Mouse (Mus musculus): Measurements from ENCODE around the gene Gp1ba. TPM values are rescaled to one million over a fixed set of nuclear protein-coding genes. Genes with fewer than 3 reads are reported as not detected.
A peak's percentile ranks its signal among the peaks of the same experiment; 100 is the strongest.

Gp1ba gene
- polyA plus RNA-seq, 1 experiment from 2014 or later = 0.14 TPM

GRCm38 (mm10) chr11:70656456-70656927, 17.6 kb downstream of the Gp1ba start:
- Histone ChIP-seq H3K9ac (peak overlapping the region; percentile 45), H3K27ac (peak overlapping the region; percentile 97; the same call in 1 of the 2 replicates), H3K27me3 (replicated peaks) (0 out of 2 replicates have a peak, but pooled peaks cover 2% of the 10 kb centered on the region), H3K4me2 (peak overlapping the region; percentile 93), H3K4me3 (peak overlapping the region; percentile 99), H3K36me3 (replicated peaks) (peaks cover 8% of the 10 kb centered on the region; the same call in 1 of the 2 replicates), H3K9me3 (no peaks in the 10 kb centered on the region), H3K4me1 (peaks cover 33% of the 10 kb centered on the region)
- no peak for ATAC-seq (replicated peaks)
- WGBS = 5% methylated on average over 16 of the region's 16 CpGs

- Histone ChIP-seq H3K4me1 (peaks cover 30% of the 10 kb centered on the region), H3K4me3 (peak within 1 kb of the TSS; percentile 99), H3K27me3 (replicated peaks) (0 out of 2 replicates have a peak, but pooled peaks cover 2% of the 10 kb centered on the region), H3K4me2 (peak within 1 kb of the TSS; percentile 93), H3K36me3 (replicated peaks) (peaks cover 7% of the 10 kb centered on the region; the same call in 1 of the 2 replicates), H3K27ac (peak within 1 kb of the TSS; percentile 97), H3K9ac (peak within 1 kb of the TSS; percentile 45), H3K9me3 (no peaks in the 10 kb centered on the region)
- no peak for ATAC-seq (replicated peaks)
- 19% methylated on average over 3 of the region's 3 CpGs for WGBS
Measured at GRCm38 (mm10) chr11:70656964-70657363, 18.0 kb downstream of the Gp1ba start, which contains the start of gene Eno3. Eno3 (plus strand) TSS chr11:70657202.

- no peak overlapping the region for H3K27ac ChIP-seq
- WGBS = 53% methylated on average over 6 of the region's 6 CpGs
- H3K4me3 ChIP-seq = no peak overlapping the region
- no peak overlapping the region for H3K9ac ChIP-seq
- no peak for ATAC-seq (replicated peaks)
- no peak overlapping the region for H3K4me2 ChIP-seq
- 0 out of 2 replicates have a peak, but pooled peaks cover 2% of the 10 kb centered on the region for H3K27me3 ChIP-seq (replicated peaks)
- peaks cover 6% of the 10 kb centered on the region; the same call in 1 of the 2 replicates for H3K36me3 ChIP-seq (replicated peaks)
- H3K9me3 ChIP-seq = no peaks in the 10 kb centered on the region
- peaks cover 24% of the 10 kb centered on the region for H3K4me1 ChIP-seq
Measured at GRCm38 (mm10) chr11:70657573-70657972, 18.7 kb downstream of the Gp1ba start.

- Histone ChIP-seq H3K27me3 (replicated peaks) (0 out of 2 replicates have a peak, but pooled peaks cover 2% of the 10 kb centered on the region), H3K27ac (no peak overlapping the region), H3K9me3 (no peaks in the 10 kb centered on the region), H3K36me3 (replicated peaks) (peaks cover 9% of the 10 kb centered on the region; the same call in 1 of the 2 replicates), H3K4me3 (no peak overlapping the region), H3K9ac (no peak overlapping the region), H3K4me2 (no peak overlapping the region), H3K4me1 (peaks cover 20% of the 10 kb centered on the region)
- ATAC-seq (replicated peaks) = no peak
- WGBS = 66% methylated on average over 9 of the region's 9 CpGs
Measured at GRCm38 (mm10) chr11:70657991-70658390, 19.1 kb downstream of the Gp1ba start.

- H3K4me2 ChIP-seq = no peak overlapping the region
- no peak overlapping the region for H3K4me3 ChIP-seq
- ATAC-seq (replicated peaks) = no peak
- no peak overlapping the region for H3K27ac ChIP-seq
- H3K27me3 ChIP-seq (replicated peaks) = 0 out of 2 replicates have a peak, but pooled peaks cover 2% of the 10 kb centered on the region
- 92% methylated on average over 5 of the region's 5 CpGs for WGBS
- H3K4me1 ChIP-seq = peaks cover 17% of the 10 kb centered on the region
- H3K9ac ChIP-seq = no peak overlapping the region
- no peaks in the 10 kb centered on the region for H3K9me3 ChIP-seq
- H3K36me3 ChIP-seq (replicated peaks) = peaks cover 13% of the 10 kb centered on the region; the same call in 1 of the 2 replicates
Measured at GRCm38 (mm10) chr11:70658521-70658920, 19.6 kb downstream of the Gp1ba start.

- H3K27ac ChIP-seq = no peak overlapping the region
- H3K4me1 ChIP-seq = peaks cover 17% of the 10 kb centered on the region
- no peak overlapping the region for H3K9ac ChIP-seq
- no peak overlapping the region for H3K4me2 ChIP-seq
- WGBS = 82% methylated on average over 8 of the region's 8 CpGs
- H3K9me3 ChIP-seq = no peaks in the 10 kb centered on the region
- 0 out of 2 replicates have a peak, but pooled peaks cover 2% of the 10 kb centered on the region for H3K27me3 ChIP-seq (replicated peaks)
- no peak overlapping the region for H3K4me3 ChIP-seq
- peaks cover 17% of the 10 kb centered on the region for H3K36me3 ChIP-seq (replicated peaks)
- ATAC-seq (replicated peaks) = no peak
Measured at GRCm38 (mm10) chr11:70658942-70659341, 20.0 kb downstream of the Gp1ba start.

- Histone ChIP-seq H3K9me3 (no peaks in the 10 kb centered on the region), H3K27me3 (replicated peaks) (0 out of 2 replicates have a peak, but pooled peaks cover 2% of the 10 kb centered on the region), H3K4me1 (peaks cover 11% of the 10 kb centered on the region), H3K36me3 (replicated peaks) (peaks cover 29% of the 10 kb centered on the region), H3K9ac (no peak overlapping the region), H3K27ac (no peak overlapping the region), H3K4me3 (no peak overlapping the region), H3K4me2 (no peak overlapping the region)
- WGBS = 92% methylated on average over 8 of the region's 8 CpGs
- ATAC-seq (replicated peaks) = no peak
Measured at GRCm38 (mm10) chr11:70660571-70660970, 21.6 kb downstream of the Gp1ba start.

GRCm38 (mm10) chr11:70663101-70663500, 24.2 kb downstream of the Gp1ba start:
- no peaks in the 10 kb centered on the region for H3K9me3 ChIP-seq
- H3K36me3 ChIP-seq (replicated peaks) = peaks cover 29% of the 10 kb centered on the region
- no peak overlapping the region for H3K9ac ChIP-seq
- WGBS = 86% methylated on average over 8 of the region's 8 CpGs
- peaks cover 12% of the 10 kb centered on the region for H3K4me1 ChIP-seq
- H3K27me3 ChIP-seq (replicated peaks) = no peaks in the 10 kb centered on the region
- H3K27ac ChIP-seq = no peak overlapping the region
- H3K4me2 ChIP-seq = no peak overlapping the region
- no peak for ATAC-seq (replicated peaks)
- H3K4me3 ChIP-seq = no peak overlapping the region

GRCm38 (mm10) chr11:70663957-70664356, 25.0 kb downstream of the Gp1ba start:
- ATAC-seq (replicated peaks) = no peak
- no peak overlapping the region for H3K4me3 ChIP-seq
- H3K4me2 ChIP-seq = no peak overlapping the region
- peaks cover 29% of the 10 kb centered on the region for H3K36me3 ChIP-seq (replicated peaks)
- peaks cover 15% of the 10 kb centered on the region for H3K4me1 ChIP-seq
- no peaks in the 10 kb centered on the region for H3K9me3 ChIP-seq
- WGBS = 92% methylated on average over 6 of the region's 6 CpGs
- H3K27me3 ChIP-seq (replicated peaks) = no peaks in the 10 kb centered on the region
- H3K9ac ChIP-seq = no peak overlapping the region
- H3K27ac ChIP-seq = no peak overlapping the region

- WGBS = 94% methylated on average over 9 of the region's 9 CpGs
Measured at GRCm38 (mm10) chr11:70664741-70665140, 25.8 kb downstream of the Gp1ba start.

GRCm38 (mm10) chr11:70666687-70667086, 27.8 kb downstream of the Gp1ba start:
- no peak for ATAC-seq (replicated peaks)
- Histone ChIP-seq H3K9me3 (no peaks in the 10 kb centered on the region), H3K27me3 (replicated peaks) (no peaks in the 10 kb centered on the region), H3K9ac (no peak overlapping the region), H3K4me2 (no peak overlapping the region), H3K36me3 (replicated peaks) (peaks cover 29% of the 10 kb centered on the region), H3K4me3 (no peak overlapping the region), H3K4me1 (peaks cover 33% of the 10 kb centered on the region), H3K27ac (no peak overlapping the region)
- WGBS = 97% methylated on average over 8 of the region's 8 CpGs

More at GRCm38 (mm10) chr11:70664741-70665140, 25.8 kb downstream of the Gp1ba start:
- Histone ChIP-seq H3K36me3 (replicated peaks) (peaks cover 29% of the 10 kb centered on the region), H3K27me3 (replicated peaks) (no peaks in the 10 kb centered on the region), H3K9ac (no peak overlapping the region), H3K27ac (no peak overlapping the region), H3K4me3 (no peak overlapping the region), H3K4me1 (peaks cover 15% of the 10 kb centered on the region), H3K4me2 (no peak overlapping the region), H3K9me3 (no peaks in the 10 kb centered on the region)
- ATAC-seq (replicated peaks) = no peak

GRCm38 (mm10) chr11:70667271-70668150, 28.6 kb downstream of the Gp1ba start:
- Histone ChIP-seq H3K27me3 (replicated peaks) (no peaks in the 10 kb centered on the region), H3K27ac (peak overlapping the region; percentile 99), H3K9me3 (no peaks in the 10 kb centered on the region), H3K9ac (peak overlapping the region; percentile 62; the same call in 1 of the 2 replicates), H3K36me3 (replicated peaks) (peaks cover 24% of the 10 kb centered on the region), H3K4me2 (peak overlapping the region; percentile 90), H3K4me1 (peaks cover 33% of the 10 kb centered on the region), H3K4me3 (peak overlapping the region; percentile 70)
- WGBS = 77% methylated on average over 14 of the region's 14 CpGs
- ATAC-seq (replicated peaks) = no peak
